ENCODE assay signal across 19 mouse cellular contexts in the genomic region with DNA sequence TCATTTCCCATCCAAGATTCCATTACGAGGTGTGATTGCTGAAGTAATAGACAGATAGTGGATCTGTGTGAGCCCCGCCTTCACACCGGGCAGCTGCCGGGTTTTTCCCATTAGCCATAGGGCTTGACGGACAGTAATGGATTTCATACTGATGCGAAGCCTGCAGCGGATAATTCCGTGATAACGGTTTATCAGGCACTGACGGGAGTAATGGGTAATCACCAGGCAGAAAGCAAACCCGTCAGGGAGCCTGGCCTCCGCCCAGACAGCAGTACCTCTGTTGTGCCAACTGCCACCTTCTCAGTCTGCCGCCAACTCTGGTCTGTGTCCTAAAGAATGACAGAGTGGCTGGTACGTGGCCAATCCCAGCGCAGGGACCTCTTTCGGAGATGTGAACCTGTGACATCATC.
DNase-seq lines count a peak whose midpoint lies in the region; ATAC-seq lines count a peak whose summit lies in the region.
"Had no signal": no experiment of that assay in that cellular context is flagged by ENCODE, and none has a peak within 500 bp of the region (broad histone marks: within the 10 kb centered on the region; RNA-seq: fewer than 3 reads in every experiment).

No protein-coding gene starts in this region.

- no peak overlapping the region for H3K27ac ChIP-seq in forebrain, embryonic 14.5 days (ENCODE audit: low read depth, low read length)
- no peak overlapping the region for H3K27ac ChIP-seq in forebrain, embryonic 13.5 days
- 0 out of 2 replicates have a peak overlapping the region, but pooled peaks have one; percentile 9 for H3K27ac ChIP-seq in midbrain, embryonic 13.5 days
- H3K27ac ChIP-seq in midbrain, embryonic 10.5 days (replicated peaks): no peak overlapping the region
- no peak overlapping the region for H3K27ac ChIP-seq in kidney, embryonic 16.5 days (ENCODE audit: low read length)
- H3K27ac ChIP-seq: embryonic facial prominence, embryonic 12.5 days; neural tube, embryonic 12.5 days had no signal

- H3K9me3 ChIP-seq in forebrain, embryonic 14.5 days (replicated peaks; ENCODE audit: control insufficient read depth, low read length): no peaks in the 10 kb centered on the region
- H3K9me3 ChIP-seq in forebrain, embryonic 13.5 days (replicated peaks): no peaks in the 10 kb centered on the region
- no peaks in the 10 kb centered on the region for H3K9me3 ChIP-seq in midbrain, embryonic 13.5 days
- no peaks in the 10 kb centered on the region for H3K9me3 ChIP-seq in midbrain, embryonic 10.5 days (replicated peaks)
- no peaks in the 10 kb centered on the region for H3K9me3 ChIP-seq in kidney, embryonic 16.5 days (ENCODE audit: low read length)
- H3K9me3 ChIP-seq: embryonic facial prominence, embryonic 12.5 days; heart, embryonic 12.5 days; neural tube, embryonic 12.5 days had no signal

- no peaks in the 10 kb centered on the region for H3K36me3 ChIP-seq in forebrain, embryonic 14.5 days (ENCODE audit: control insufficient read depth, insufficient read depth, low read length)
- H3K36me3 ChIP-seq in forebrain, embryonic 13.5 days (ENCODE audit: poor library complexity, severe bottlenecking): no peaks in the 10 kb centered on the region
- no peaks in the 10 kb centered on the region for H3K36me3 ChIP-seq in midbrain, embryonic 13.5 days
- H3K36me3 ChIP-seq in midbrain, embryonic 10.5 days: no peaks in the 10 kb centered on the region
- H3K36me3 ChIP-seq in kidney, embryonic 16.5 days (ENCODE audit: insufficient read depth, low read length): no peaks in the 10 kb centered on the region
- H3K36me3 ChIP-seq: embryonic facial prominence, embryonic 12.5 days; heart, embryonic 12.5 days; neural tube, embryonic 12.5 days had no signal

- H3K4me3 ChIP-seq in forebrain, embryonic 14.5 days (ENCODE audit: low read depth, low read length): no peak overlapping the region
- no peak overlapping the region for H3K4me3 ChIP-seq in forebrain, embryonic 13.5 days
- no peak overlapping the region for H3K4me3 ChIP-seq in midbrain, embryonic 13.5 days (replicated peaks)
- H3K4me3 ChIP-seq in midbrain, embryonic 10.5 days: no peak overlapping the region
- no peak overlapping the region for H3K4me3 ChIP-seq in kidney, embryonic 16.5 days (ENCODE audit: low read length)
- H3K4me3 ChIP-seq: embryonic facial prominence, embryonic 12.5 days; erythroblast, embryonic 14.5 days; heart, embryonic 12.5 days; neural tube, embryonic 12.5 days had no signal

- ATAC-seq in forebrain, embryonic 14.5 days: no peak; the same call in 1 of the 2 replicates
- no peak for ATAC-seq in forebrain, embryonic 13.5 days
- ATAC-seq in midbrain, embryonic 13.5 days: peak; percentile 67; the same call in 1 of the 2 replicates
- ATAC-seq in kidney, embryonic 16.5 days (ENCODE audit: low FRiP score, low TSS enrichment): no peak

- H3K27me3 ChIP-seq in forebrain, embryonic 14.5 days (replicated peaks; ENCODE audit: control insufficient read depth, insufficient read depth, low read length): no peaks in the 10 kb centered on the region
- peaks cover 20% of the 10 kb centered on the region; the same call in 1 of the 2 replicates for H3K27me3 ChIP-seq in forebrain, embryonic 13.5 days
- 0 out of 2 replicates have a peak, but pooled peaks cover 3% of the 10 kb centered on the region for H3K27me3 ChIP-seq in midbrain, embryonic 13.5 days
- H3K27me3 ChIP-seq in midbrain, embryonic 10.5 days (ENCODE audit: low read depth, poor library complexity, severe bottlenecking): 0 out of 2 replicates have a peak, but pooled peaks cover 3% of the 10 kb centered on the region
- no peaks in the 10 kb centered on the region for H3K27me3 ChIP-seq in kidney, embryonic 16.5 days (ENCODE audit: insufficient read depth, low read length)
- H3K27me3 ChIP-seq: embryonic facial prominence, embryonic 12.5 days; heart, embryonic 12.5 days; neural tube, embryonic 12.5 days had no signal

- peak; percentile 41 for DNase-seq in forebrain, embryonic 14.5 days (ENCODE audit: low spot score)
- DNase-seq in midbrain, embryonic 10.5 days (ENCODE audit: low spot score): no peak
- peak; percentile 32 for DNase-seq in cerebellum, adult 8-10 months
- no peak for DNase-seq in spleen, postnatal 14 days (ENCODE audit: low spot score in 2 of 2)
- DNase-seq: adrenal gland, postnatal 36 days; heart, postnatal 14 days; kidney, adult 2 months; kidney, postnatal 25 days; lung, adult 18-20 months; lung, postnatal 14 days; thymus, postnatal 25 days had no signal

- H3K9ac ChIP-seq in forebrain, embryonic 14.5 days (ENCODE audit: low read length): no peak overlapping the region
- H3K9ac ChIP-seq in forebrain, embryonic 13.5 days: no peak overlapping the region
- H3K9ac ChIP-seq in midbrain, embryonic 13.5 days (replicated peaks): no peak overlapping the region
- no peak overlapping the region for H3K9ac ChIP-seq in kidney, embryonic 16.5 days (replicated peaks; ENCODE audit: low read length)
- H3K9ac ChIP-seq: embryonic facial prominence, embryonic 12.5 days; heart, embryonic 12.5 days; neural tube, embryonic 12.5 days had no signal

- WGBS in forebrain, embryonic 14.5 days: 58% methylated on average over 16 of the region's 16 CpGs
- WGBS in forebrain, embryonic 13.5 days: 76% methylated on average over 16 of the region's 16 CpGs
- WGBS in midbrain, embryonic 13.5 days: 79% methylated on average over 16 of the region's 16 CpGs
- 93% methylated on average over 16 of the region's 16 CpGs for WGBS in midbrain, embryonic 10.5 days
- 86% methylated on average over 16 of the region's 16 CpGs for WGBS in kidney, embryonic 16.5 days

- H3K4me2 ChIP-seq in forebrain, embryonic 14.5 days (ENCODE audit: low read length): no peak overlapping the region
- no peak overlapping the region for H3K4me2 ChIP-seq in forebrain, embryonic 13.5 days
- H3K4me2 ChIP-seq in midbrain, embryonic 13.5 days (replicated peaks): no peak overlapping the region
- no peak overlapping the region for H3K4me2 ChIP-seq in kidney, embryonic 16.5 days (replicated peaks; ENCODE audit: low read depth, low read length)
- H3K4me2 ChIP-seq: embryonic facial prominence, embryonic 12.5 days; heart, embryonic 12.5 days; liver, embryonic 11.5 days; neural tube, embryonic 12.5 days had no signal

- no peaks in the 10 kb centered on the region for H3K4me1 ChIP-seq in forebrain, embryonic 14.5 days (ENCODE audit: control insufficient read depth, insufficient read depth, low read length)
- H3K4me1 ChIP-seq in forebrain, embryonic 13.5 days: peaks cover 4% of the 10 kb centered on the region; the same call in 1 of the 2 replicates
- H3K4me1 ChIP-seq in midbrain, embryonic 13.5 days (replicated peaks): no peaks in the 10 kb centered on the region
- H3K4me1 ChIP-seq in midbrain, embryonic 10.5 days: peaks cover 8% of the 10 kb centered on the region
- no peaks in the 10 kb centered on the region for H3K4me1 ChIP-seq in kidney, embryonic 16.5 days (ENCODE audit: insufficient read depth, low read length)
- H3K4me1 ChIP-seq: embryonic facial prominence, embryonic 12.5 days; heart, embryonic 12.5 days; neural tube, embryonic 12.5 days had no signal

Comparison
In these comparisons a context has a peak if more than half of its experiments do, and no peak if none do; other contexts are left out.
1. DNase-seq: peak in forebrain, embryonic 14.5 days (single experiment) and cerebellum, adult 8-10 months (single experiment); none in midbrain, embryonic 10.5 days (single experiment) and spleen, postnatal 14 days (0 of 2).